Mouse (Mus musculus): ENCODE results near the gene Dtd1. TPM values are rescaled to one million over a fixed set of nuclear protein-coding genes. Genes with fewer than 3 reads are reported as not detected.

The Dtd1 gene
- polyA plus RNA-seq, 1 experiment from 2014 or later = 47.9 TPM

- Histone ChIP-seq H3K4me1 (ENCODE audit: control insufficient read depth, insufficient read depth, low read length) (no peaks in the 10 kb centered on the region), H3K27ac (ENCODE audit: low read depth, low read length) (no peak overlapping the region), H3K9me3 (ENCODE audit: control insufficient read depth, low read length) (no peaks in the 10 kb centered on the region), H3K36me3 (ENCODE audit: control insufficient read depth, insufficient read depth, low read length) (no peaks in the 10 kb centered on the region), H3K9ac (ENCODE audit: low read depth, low read length) (no peak overlapping the region), H3K4me2 (replicated peaks; ENCODE audit: low read depth, low read length) (no peak overlapping the region), H3K27me3 (ENCODE audit: control insufficient read depth, insufficient read depth, low read length) (no peaks in the 10 kb centered on the region), H3K4me3 (ENCODE audit: low read length) (no peak overlapping the region)
- ATAC-seq (ENCODE audit: low FRiP score, low TSS enrichment) = no peak
- 78% methylated on average over 5 of the region's 5 CpGs for WGBS
Measured at GRCm38 (mm10) chr2:144716248-144716647, 116.6 kb downstream of the Dtd1 start.

- H3K27ac ChIP-seq (ENCODE audit: low read depth, low read length) = no peak overlapping the region
- 67% methylated on average over 5 of the region's 5 CpGs for WGBS
Measured at GRCm38 (mm10) chr2:144718273-144718672, 118.6 kb downstream of the Dtd1 start.

GRCm38 (mm10) chr2:144719294-144719693 is 119.6 kb downstream of the Dtd1 start:
- Histone ChIP-seq H3K9me3 (ENCODE audit: control insufficient read depth, low read length) (no peaks in the 10 kb centered on the region), H3K9ac (ENCODE audit: low read depth, low read length) (no peak overlapping the region), H3K36me3 (ENCODE audit: control insufficient read depth, insufficient read depth, low read length) (no peaks in the 10 kb centered on the region), H3K27me3 (ENCODE audit: control insufficient read depth, insufficient read depth, low read length) (no peaks in the 10 kb centered on the region), H3K4me2 (replicated peaks; ENCODE audit: low read depth, low read length) (no peak overlapping the region), H3K27ac (ENCODE audit: low read depth, low read length) (no peak overlapping the region), H3K4me1 (ENCODE audit: control insufficient read depth, insufficient read depth, low read length) (no peaks in the 10 kb centered on the region), H3K4me3 (ENCODE audit: low read length) (no peak overlapping the region)
- ATAC-seq (ENCODE audit: low FRiP score, low TSS enrichment) = no peak
- 81% methylated on average over 5 of the region's 5 CpGs for WGBS

More at GRCm38 (mm10) chr2:144718273-144718672, 118.6 kb downstream of the Dtd1 start:
- Histone ChIP-seq H3K4me2 (replicated peaks; ENCODE audit: low read depth, low read length) (no peak overlapping the region), H3K9ac (ENCODE audit: low read depth, low read length) (no peak overlapping the region), H3K36me3 (ENCODE audit: control insufficient read depth, insufficient read depth, low read length) (no peaks in the 10 kb centered on the region), H3K4me1 (ENCODE audit: control insufficient read depth, insufficient read depth, low read length) (no peaks in the 10 kb centered on the region), H3K4me3 (ENCODE audit: low read length) (no peak overlapping the region), H3K27me3 (ENCODE audit: control insufficient read depth, insufficient read depth, low read length) (no peaks in the 10 kb centered on the region), H3K9me3 (ENCODE audit: control insufficient read depth, low read length) (no peaks in the 10 kb centered on the region)
- no peak for ATAC-seq (ENCODE audit: low FRiP score, low TSS enrichment)

- Histone ChIP-seq H3K9me3 (ENCODE audit: control insufficient read depth, low read length) (no peaks in the 10 kb centered on the region), H3K9ac (ENCODE audit: low read depth, low read length) (no peak overlapping the region), H3K4me1 (ENCODE audit: control insufficient read depth, insufficient read depth, low read length) (no peaks in the 10 kb centered on the region), H3K4me3 (ENCODE audit: low read length) (no peak overlapping the region), H3K27me3 (ENCODE audit: control insufficient read depth, insufficient read depth, low read length) (no peaks in the 10 kb centered on the region), H3K36me3 (ENCODE audit: control insufficient read depth, insufficient read depth, low read length) (no peaks in the 10 kb centered on the region), H3K27ac (ENCODE audit: low read depth, low read length) (no peak overlapping the region), H3K4me2 (replicated peaks; ENCODE audit: low read depth, low read length) (no peak overlapping the region)
- 82% methylated on average over 4 of the region's 4 CpGs for WGBS
- ATAC-seq (ENCODE audit: low FRiP score, low TSS enrichment) = no peak
Measured at GRCm38 (mm10) chr2:144719718-144720117, 120.0 kb downstream of the Dtd1 start.

GRCm38 (mm10) chr2:144720407-144720959 is 120.8 kb downstream of the Dtd1 start:
- H3K4me1 ChIP-seq (ENCODE audit: control insufficient read depth, insufficient read depth, low read length) = no peaks in the 10 kb centered on the region
- no peak for ATAC-seq (ENCODE audit: low FRiP score, low TSS enrichment)
- H3K27me3 ChIP-seq (ENCODE audit: control insufficient read depth, insufficient read depth, low read length) = no peaks in the 10 kb centered on the region
- H3K4me2 ChIP-seq (replicated peaks; ENCODE audit: low read depth, low read length) = no peak overlapping the region
- H3K9me3 ChIP-seq (ENCODE audit: control insufficient read depth, low read length) = no peaks in the 10 kb centered on the region
- 41% methylated on average over 5 of the region's 5 CpGs for WGBS
- H3K9ac ChIP-seq (ENCODE audit: low read depth, low read length) = no peak overlapping the region
- H3K36me3 ChIP-seq (ENCODE audit: control insufficient read depth, insufficient read depth, low read length) = no peaks in the 10 kb centered on the region
- no peak overlapping the region for H3K27ac ChIP-seq (ENCODE audit: low read depth, low read length)
- H3K4me3 ChIP-seq (ENCODE audit: low read length) = no peak overlapping the region

GRCm38 (mm10) chr2:144724679-144725078 is 125.0 kb downstream of the Dtd1 start:
- Histone ChIP-seq H3K36me3 (ENCODE audit: control insufficient read depth, insufficient read depth, low read length) (no peaks in the 10 kb centered on the region), H3K9me3 (ENCODE audit: control insufficient read depth, low read length) (no peaks in the 10 kb centered on the region), H3K27ac (ENCODE audit: low read depth, low read length) (no peak overlapping the region), H3K27me3 (ENCODE audit: control insufficient read depth, insufficient read depth, low read length) (no peaks in the 10 kb centered on the region), H3K4me3 (ENCODE audit: low read length) (no peak overlapping the region), H3K4me2 (replicated peaks; ENCODE audit: low read depth, low read length) (no peak overlapping the region), H3K4me1 (ENCODE audit: control insufficient read depth, insufficient read depth, low read length) (no peaks in the 10 kb centered on the region), H3K9ac (ENCODE audit: low read depth, low read length) (no peak overlapping the region)
- 91% methylated on average over 1 of the region's 1 CpGs for WGBS
- peak; percentile 88; the same call in 1 of the 2 replicates for ATAC-seq (ENCODE audit: low FRiP score, low TSS enrichment)

- 87% methylated on average over 3 of the region's 3 CpGs for WGBS
- Histone ChIP-seq H3K4me3 (ENCODE audit: low read length) (no peak overlapping the region), H3K9ac (ENCODE audit: low read depth, low read length) (no peak overlapping the region), H3K27me3 (ENCODE audit: control insufficient read depth, insufficient read depth, low read length) (no peaks in the 10 kb centered on the region), H3K9me3 (ENCODE audit: control insufficient read depth, low read length) (no peaks in the 10 kb centered on the region), H3K4me1 (ENCODE audit: control insufficient read depth, insufficient read depth, low read length) (no peaks in the 10 kb centered on the region), H3K4me2 (replicated peaks; ENCODE audit: low read depth, low read length) (no peak overlapping the region), H3K27ac (ENCODE audit: low read depth, low read length) (no peak overlapping the region), H3K36me3 (ENCODE audit: control insufficient read depth, insufficient read depth, low read length) (no peaks in the 10 kb centered on the region)
- ATAC-seq (ENCODE audit: low FRiP score, low TSS enrichment) = no peak
Measured at GRCm38 (mm10) chr2:144727136-144727535, 127.4 kb downstream of the Dtd1 start.

DNA sequence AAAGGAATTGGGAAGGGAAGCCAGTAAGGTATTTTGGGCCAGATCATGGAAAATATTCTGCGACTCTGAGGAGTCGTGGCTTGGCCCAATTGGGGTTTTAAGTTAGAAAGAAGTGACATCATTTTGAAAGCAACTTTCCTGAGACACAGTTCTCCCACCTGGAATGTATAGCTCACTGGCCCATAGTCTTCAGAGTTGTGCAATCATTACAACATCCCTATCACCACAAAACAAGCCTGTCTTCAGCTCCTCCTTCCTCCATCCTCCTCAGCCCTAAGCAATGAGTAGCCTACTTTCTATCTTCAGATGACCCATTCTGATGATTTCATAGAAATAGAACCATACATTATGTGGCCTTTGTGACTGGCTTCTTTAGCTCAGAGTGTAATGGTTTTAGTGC is 130.1 kb downstream of the Dtd1 start:
- H3K9me3 ChIP-seq (ENCODE audit: control insufficient read depth, low read length) = no peaks in the 10 kb centered on the region
- no peaks in the 10 kb centered on the region for H3K4me1 ChIP-seq (ENCODE audit: control insufficient read depth, insufficient read depth, low read length)
- H3K4me2 ChIP-seq (replicated peaks; ENCODE audit: low read depth, low read length) = no peak overlapping the region
- no peak overlapping the region for H3K9ac ChIP-seq (ENCODE audit: low read depth, low read length)
- H3K27ac ChIP-seq (ENCODE audit: low read depth, low read length) = no peak overlapping the region
- H3K36me3 ChIP-seq (ENCODE audit: control insufficient read depth, insufficient read depth, low read length) = no peaks in the 10 kb centered on the region
- ATAC-seq (ENCODE audit: low FRiP score, low TSS enrichment) = no peak
- no peaks in the 10 kb centered on the region for H3K27me3 ChIP-seq (ENCODE audit: control insufficient read depth, insufficient read depth, low read length)
- WGBS = 96% methylated on average over 2 of the region's 2 CpGs
- H3K4me3 ChIP-seq (ENCODE audit: low read length) = no peak overlapping the region

GRCm38 (mm10) chr2:144738161-144738560 is 138.5 kb downstream of the Dtd1 start:
- Histone ChIP-seq H3K36me3 (ENCODE audit: control insufficient read depth, insufficient read depth, low read length) (no peaks in the 10 kb centered on the region), H3K9ac (ENCODE audit: low read depth, low read length) (no peak overlapping the region), H3K9me3 (ENCODE audit: control insufficient read depth, low read length) (no peaks in the 10 kb centered on the region), H3K4me1 (ENCODE audit: control insufficient read depth, insufficient read depth, low read length) (no peaks in the 10 kb centered on the region), H3K27ac (ENCODE audit: low read depth, low read length) (no peak overlapping the region), H3K27me3 (ENCODE audit: control insufficient read depth, insufficient read depth, low read length) (no peaks in the 10 kb centered on the region), H3K4me3 (ENCODE audit: low read length) (no peak overlapping the region), H3K4me2 (replicated peaks; ENCODE audit: low read depth, low read length) (no peak overlapping the region)
- WGBS = 59% methylated on average over 5 of the region's 5 CpGs
- ATAC-seq (ENCODE audit: low FRiP score, low TSS enrichment) = no peak
